Mouse (Mus musculus) gastrocnemius, postnatal 4 days (tissue): ENCODE measurements at regions not wholly inside any gene's neighbourhood (a gene's known extent, or its start where the extent isn't known, plus 50 kb on each side); places are given as distances from the start of the nearest gene placed in this dataset.

Experiments
- DNase-seq, 2 experiments: peaks; one replicate each; pipeline ENCODE4 v3.0.0; 2021 to 2022; ENCODE audit warnings: low spot score in 2 of 2, mixed read lengths in 2 of 2

- no peak for DNase-seq
Observed at GRCm38 (mm10) chr7:78971644-78972313, 58.6 kb downstream of the Isg20 start.

- no peak for DNase-seq
Observed at GRCm38 (mm10) chr7:78989751-78990206, 63.5 kb upstream of the Acan start.

- peak in 1 of 2 experiments; percentile 37 for DNase-seq
Observed at GRCm38 (mm10) chr7:78990302-78991038, 62.8 kb upstream of the Acan start.

GRCm38 (mm10) chr7:78992991-78993390, 60.3 kb upstream of the Acan start:
- DNase-seq: no peak

- no peak for DNase-seq
Observed at GRCm38 (mm10) chr7:78994134-78994533, 59.1 kb upstream of the Acan start.

GRCm38 (mm10) chr7:78995034-78995433, 58.2 kb upstream of the Acan start:
- no peak for DNase-seq

- DNase-seq: no peak
Observed at GRCm38 (mm10) chr7:78995820-78996219, 57.5 kb upstream of the Acan start.
